Comparison of ENCODE assay signal across 16 mouse cellular contexts in genomic region chr6:48732864-48733304, GRCm38 (mm10). TPM values are rescaled to one million over a fixed set of nuclear protein-coding genes. Genes with fewer than 3 reads are reported as not detected.
A peak's percentile ranks its signal among the peaks of the same experiment; 100 is the strongest.
DNase-seq lines count a peak whose midpoint lies in the region; ATAC-seq and TF ChIP-seq lines count a peak whose summit lies in the region.
"Had no signal": no experiment of that assay in that cellular context is flagged by ENCODE, and none has a peak within 500 bp of the region (broad histone marks: within the 10 kb centered on the region; RNA-seq: fewer than 3 reads in every experiment).

No protein-coding gene starts in this region.

- no peak overlapping the region for H3K9ac ChIP-seq in forebrain, embryonic 14.5 days (ENCODE audit: low read length)
- no peak overlapping the region for H3K9ac ChIP-seq in hindbrain, embryonic 13.5 days
- H3K9ac ChIP-seq: forebrain, postnatal 0 days; limb, embryonic 13.5 days had no signal

- no peaks in the 10 kb centered on the region for H3K9me3 ChIP-seq in forebrain, embryonic 14.5 days (replicated peaks; ENCODE audit: control insufficient read depth, low read length)
- H3K9me3 ChIP-seq in hindbrain, embryonic 13.5 days: no peaks in the 10 kb centered on the region
- H3K9me3 ChIP-seq: limb, embryonic 13.5 days had no signal

- peak overlapping the region; percentile 91 for H3K27ac ChIP-seq in spleen, adult 2 months (ENCODE audit: insufficient read depth, low read length)
- H3K27ac ChIP-seq in forebrain, embryonic 14.5 days (ENCODE audit: low read depth, low read length): no peak overlapping the region
- no peak overlapping the region for H3K27ac ChIP-seq in hindbrain, embryonic 13.5 days
- H3K27ac ChIP-seq: limb, embryonic 13.5 days had no signal

- no peak for TF ChIP-seq POLR2A in lung, adult 2 months (IDR thresholded peaks at IDR 0.05; ENCODE audit: borderline replicate concordance, extremely low read depth, low read depth, low read length)
- peak; percentile 56 for TF ChIP-seq POLR2A in spleen, adult 2 months (IDR thresholded peaks at IDR 0.05; ENCODE audit: low read depth, low read length)

- no peak for TF ChIP-seq CTCF in lung, adult 2 months (IDR thresholded peaks at IDR 0.05; ENCODE audit: insufficient read depth, low read length)
- no peak for TF ChIP-seq CTCF in spleen, adult 2 months (IDR thresholded peaks at IDR 0.05; ENCODE audit: extremely low read depth, insufficient read depth, insufficient read length, insufficient replicate concordance)

- H3K4me2 ChIP-seq in forebrain, embryonic 14.5 days (ENCODE audit: low read length): no peak overlapping the region
- H3K4me2 ChIP-seq in hindbrain, embryonic 13.5 days: no peak overlapping the region
- H3K4me2 ChIP-seq: limb, embryonic 13.5 days had no signal

- H3K36me3 ChIP-seq in spleen, adult 2 months (ENCODE audit: control insufficient read depth, insufficient read depth, low read length): peaks cover 2% of the 10 kb centered on the region; the same call in 1 of the 2 replicates
- no peaks in the 10 kb centered on the region for H3K36me3 ChIP-seq in forebrain, embryonic 14.5 days (ENCODE audit: control insufficient read depth, insufficient read depth, low read length)
- no peaks in the 10 kb centered on the region for H3K36me3 ChIP-seq in hindbrain, embryonic 13.5 days
- H3K36me3 ChIP-seq: limb, embryonic 13.5 days had no signal

- H3K4me3 ChIP-seq in lung, adult 2 months (replicated peaks; ENCODE audit: extremely low read depth, low read depth, low read length): no peak overlapping the region
- H3K4me3 ChIP-seq in spleen, adult 2 months (ENCODE audit: extremely low read depth, insufficient read depth, insufficient read length): no peak overlapping the region
- no peak overlapping the region for H3K4me3 ChIP-seq in forebrain, embryonic 14.5 days (ENCODE audit: low read depth, low read length)
- no peak overlapping the region for H3K4me3 ChIP-seq in hindbrain, embryonic 13.5 days
- H3K4me3 ChIP-seq: limb, embryonic 13.5 days had no signal

- no peak for ATAC-seq in forebrain, embryonic 14.5 days
- ATAC-seq in hindbrain, embryonic 13.5 days (ENCODE audit: low FRiP score): no peak
- ATAC-seq: forebrain, postnatal 0 days had no signal

- peak; percentile 32 to 33 for DNase-seq in lung, adult 18-20 months
- no peak for DNase-seq in lung, adult 2 months
- DNase-seq in induced T-regulatory cell, adult 2 months (ENCODE audit: low read depth): peak; percentile 97
- DNase-seq in spleen, adult 2 months (ENCODE audit: low read depth in 1 of 2, low spot score in 2 of 2): peak; percentile 78 to 94
- no peak for DNase-seq in testis, postnatal 10 days (ENCODE audit: low spot score)
- no peak for DNase-seq in forebrain, embryonic 14.5 days (ENCODE audit: low spot score)
- DNase-seq: cerebellum, postnatal 14 days; forebrain, postnatal 0 days; heart, postnatal 4 days; kidney, adult 2 months; midbrain, embryonic 14.5 days; right cerebral cortex, adult 18-20 months had no signal

- H3K27me3 ChIP-seq in spleen, adult 2 months (ENCODE audit: control insufficient read depth, insufficient read depth, low read length): no peaks in the 10 kb centered on the region
- H3K27me3 ChIP-seq in forebrain, embryonic 14.5 days (replicated peaks; ENCODE audit: control insufficient read depth, insufficient read depth, low read length): no peaks in the 10 kb centered on the region
- H3K27me3 ChIP-seq in hindbrain, embryonic 13.5 days: no peaks in the 10 kb centered on the region
- H3K27me3 ChIP-seq: limb, embryonic 13.5 days had no signal

- WGBS in lung, adult 2 months: 42% methylated on average over 8 of the region's 8 CpGs
- WGBS in spleen, adult 2 months: 4% methylated on average over 8 of the region's 8 CpGs
- 63% methylated on average over 8 of the region's 8 CpGs for WGBS in forebrain, embryonic 14.5 days
- 60% methylated on average over 8 of the region's 8 CpGs for WGBS in hindbrain, embryonic 13.5 days

- H3K4me1 ChIP-seq in lung, adult 2 months (ENCODE audit: control insufficient read depth, insufficient read depth, low read length): no peaks in the 10 kb centered on the region
- peaks cover 41% of the 10 kb centered on the region for H3K4me1 ChIP-seq in spleen, adult 2 months (ENCODE audit: control insufficient read depth, insufficient read depth, insufficient read length)
- H3K4me1 ChIP-seq in forebrain, embryonic 14.5 days (ENCODE audit: control insufficient read depth, insufficient read depth, low read length): no peaks in the 10 kb centered on the region
- no peaks in the 10 kb centered on the region for H3K4me1 ChIP-seq in hindbrain, embryonic 13.5 days (replicated peaks)
- H3K4me1 ChIP-seq: limb, embryonic 13.5 days had no signal

RNA-seq across cellular contexts. Expression of gene Gimap1, which starts 6.0 kb away (rescaled TPM):
- polyA plus RNA-seq in lung, adult 2 months (2012; rRNA removed): 29.9 and 35.2 TPM in 2 replicates
- polyA plus RNA-seq in spleen, adult 2 months (2012; rRNA removed): 94.4 and 103 TPM in 2 replicates
- 4.1 and 4.5 TPM in 2 replicates for polyA plus RNA-seq in forebrain, embryonic 14.5 days (2014; fragmentation: Nextera tagmentation; extraction: Ambion mirVana)
- 5.9 and 7.3 TPM in 2 replicates for polyA plus RNA-seq in hindbrain, embryonic 13.5 days (2015; fragmentation: Nextera tagmentation; extraction: Ambion mirVana)

RNA-seq across cellular contexts. Expression of gene Gimap5, which starts 13.1 kb away (rescaled TPM):
- 28.6 and 32.8 TPM in 2 replicates for polyA plus RNA-seq in lung, adult 2 months (2012; rRNA removed)
- 74.0 and 90.0 TPM in 2 replicates for polyA plus RNA-seq in spleen, adult 2 months (2012; rRNA removed)
- 0.96 and 1.5 TPM in 2 replicates for polyA plus RNA-seq in forebrain, embryonic 14.5 days (2014; fragmentation: Nextera tagmentation; extraction: Ambion mirVana)
- 1.8 and 1.9 TPM in 2 replicates for polyA plus RNA-seq in hindbrain, embryonic 13.5 days (2015; fragmentation: Nextera tagmentation; extraction: Ambion mirVana)

RNA-seq across cellular contexts. Expression of gene Gimap7, which starts 14.5 kb away (rescaled TPM):
- polyA plus RNA-seq in lung, adult 2 months (2012; rRNA removed): 0.72 and 1.2 TPM in 2 replicates
- polyA plus RNA-seq in spleen, adult 2 months (2012; rRNA removed): 9.5 and 11.6 TPM in 2 replicates
- not detected in 2 replicates for polyA plus RNA-seq in forebrain, embryonic 14.5 days (2014; fragmentation: Nextera tagmentation; extraction: Ambion mirVana)
- polyA plus RNA-seq in hindbrain, embryonic 13.5 days (2015; fragmentation: Nextera tagmentation; extraction: Ambion mirVana): not detected in 2 replicates
- polyA plus RNA-seq: forebrain, postnatal 0 days; limb, embryonic 13.5 days; lung, embryonic 16.5 days; midbrain, embryonic 14.5 days; neural tube, embryonic 14.5 days had no signal

RNA-seq across cellular contexts. Expression of gene Gm28053, which starts 14.5 kb away (rescaled TPM):
- 1.8 TPM in 1 of 2 replicates, not detected in the other for polyA plus RNA-seq in lung, adult 2 months (2012; rRNA removed)
- 0.43 and 0.82 TPM in 2 replicates for polyA plus RNA-seq in spleen, adult 2 months (2012; rRNA removed)
- 0.84 TPM in 1 of 2 replicates, not detected in the other for polyA plus RNA-seq in forebrain, embryonic 14.5 days (2014; fragmentation: Nextera tagmentation; extraction: Ambion mirVana)
- polyA plus RNA-seq in hindbrain, embryonic 13.5 days (2015; fragmentation: Nextera tagmentation; extraction: Ambion mirVana): 0.79 TPM in 1 of 2 replicates, not detected in the other
- polyA plus RNA-seq: forebrain, postnatal 0 days; kidney, adult 2 months; neural tube, embryonic 14.5 days had no signal

RNA-seq across cellular contexts. Expression of gene Gimap6, which starts 24.9 kb away (rescaled TPM):
- polyA plus RNA-seq in lung, adult 2 months (2012; rRNA removed): 23.5 and 40.1 TPM in 2 replicates
- 50.8 and 54.3 TPM in 2 replicates for polyA plus RNA-seq in spleen, adult 2 months (2012; rRNA removed)
- polyA plus RNA-seq in forebrain, embryonic 14.5 days (2014; fragmentation: Nextera tagmentation; extraction: Ambion mirVana): 7.2 and 8.3 TPM in 2 replicates
- polyA plus RNA-seq in hindbrain, embryonic 13.5 days (2015; fragmentation: Nextera tagmentation; extraction: Ambion mirVana): 7.8 and 8.8 TPM in 2 replicates

Comparison
In these comparisons a context has a peak if more than half of its experiments do, and no peak if none do; other contexts are left out.
1. DNase-seq: peak in lung, adult 18-20 months (2 of 2), induced T-regulatory cell, adult 2 months (single experiment) and spleen, adult 2 months (2 of 2); none in lung, adult 2 months (single experiment), testis, postnatal 10 days (single experiment) and forebrain, embryonic 14.5 days (single experiment).
2. RNA of gene Gimap5, which starts 13.1 kb away (polyA plus RNA-seq): 74.0 to 90.0 TPM in spleen, adult 2 months and 28.6 to 32.8 TPM in lung, adult 2 months; 1.8 to 1.9 TPM in hindbrain, embryonic 13.5 days and 0.96 to 1.5 TPM in forebrain, embryonic 14.5 days; every median in the first group is over 10 times any median in the second.